Mouse (Mus musculus): Measurements from ENCODE around the gene Bptf. TPM values are rescaled to one million over a fixed set of nuclear protein-coding genes. Genes with fewer than 3 reads are reported as not detected.
A peak's percentile ranks its signal among the peaks of the same experiment; 100 is the strongest.

Bptf gene
- polyA plus RNA-seq, 1 experiment from 2014 or later, result 34.8 TPM

- 92% methylated on average over 5 of the region's 5 CpGs for WGBS
- Histone ChIP-seq H3K4me1 (ENCODE audit: control insufficient read depth, insufficient read depth, low read length) (no peaks in the 10 kb centered on the region), H3K4me3 (ENCODE audit: low read depth, low read length) (no peak overlapping the region), H3K9me3 (ENCODE audit: control insufficient read depth, low read length) (no peaks in the 10 kb centered on the region), H3K27ac (replicated peaks; ENCODE audit: low read depth, low read length) (no peak overlapping the region), H3K9ac (ENCODE audit: low read depth, low read length) (no peak overlapping the region), H3K27me3 (replicated peaks; ENCODE audit: control insufficient read depth, insufficient read depth, low read length) (no peaks in the 10 kb centered on the region), H3K4me2 (ENCODE audit: low read depth, low read length) (no peak overlapping the region), H3K36me3 (ENCODE audit: control insufficient read depth, insufficient read depth, low read length) (peaks cover 92% of the 10 kb centered on the region)
- DNase-seq (ENCODE audit: low spot score) (no peak), ATAC-seq (ENCODE audit: low read depth) (no peak)
These were observed 92.5 kb downstream of the Bptf start for GRCm38 (mm10) chr11:107039417-107039816.

DNA sequence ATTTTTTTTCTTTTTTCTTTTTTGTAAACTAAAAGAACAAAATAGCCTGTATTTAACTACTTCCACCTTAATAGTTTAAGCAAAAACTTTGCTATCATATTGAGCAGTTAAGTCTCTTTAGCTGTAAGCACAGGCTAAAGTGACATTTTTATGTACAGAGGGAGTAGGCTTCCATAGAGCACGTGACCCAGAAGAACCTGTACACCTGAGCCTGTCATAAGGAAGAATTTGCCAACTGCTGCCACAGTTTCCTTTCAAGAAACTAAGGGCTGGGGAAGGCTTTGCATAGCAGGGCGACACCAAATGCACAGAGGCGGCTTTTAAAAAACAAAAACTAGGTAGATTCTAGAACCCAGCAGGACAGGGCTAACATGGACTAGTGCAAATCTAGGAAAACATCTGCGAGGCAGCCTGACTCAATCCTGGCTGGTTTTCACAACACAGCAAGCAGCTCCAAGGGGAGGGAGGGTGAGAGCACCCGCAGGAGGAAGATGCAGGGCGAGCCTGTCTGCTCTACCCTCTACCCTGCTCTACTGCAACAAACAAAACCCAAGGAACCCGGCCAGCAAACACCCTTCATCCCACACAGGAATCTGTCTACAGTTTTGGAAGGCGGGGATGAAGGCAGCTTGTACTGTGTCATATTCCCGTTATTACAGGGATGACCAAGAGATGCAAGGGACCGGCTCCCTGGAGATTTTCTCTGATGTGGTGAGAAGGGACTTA is 97.7 kb downstream of the Bptf start:
- Histone ChIP-seq H3K4me1 (ENCODE audit: control insufficient read depth, insufficient read depth, low read length) (0 out of 2 replicates have a peak, but pooled peaks cover 2% of the 10 kb centered on the region), H3K27ac (replicated peaks; ENCODE audit: low read depth, low read length) (no peak overlapping the region), H3K4me2 (ENCODE audit: low read depth, low read length) (no peak overlapping the region), H3K27me3 (replicated peaks; ENCODE audit: control insufficient read depth, insufficient read depth, low read length) (no peaks in the 10 kb centered on the region), H3K4me3 (ENCODE audit: low read depth, low read length) (no peak overlapping the region), H3K9me3 (ENCODE audit: control insufficient read depth, low read length) (no peaks in the 10 kb centered on the region), H3K36me3 (ENCODE audit: control insufficient read depth, insufficient read depth, low read length) (peaks cover 47% of the 10 kb centered on the region), H3K9ac (ENCODE audit: low read depth, low read length) (no peak overlapping the region)
- ATAC-seq (ENCODE audit: low read depth), result no peak
- WGBS, result 84% methylated on average over 10 of the region's 10 CpGs
- no peak for DNase-seq (ENCODE audit: low spot score)

DNA sequence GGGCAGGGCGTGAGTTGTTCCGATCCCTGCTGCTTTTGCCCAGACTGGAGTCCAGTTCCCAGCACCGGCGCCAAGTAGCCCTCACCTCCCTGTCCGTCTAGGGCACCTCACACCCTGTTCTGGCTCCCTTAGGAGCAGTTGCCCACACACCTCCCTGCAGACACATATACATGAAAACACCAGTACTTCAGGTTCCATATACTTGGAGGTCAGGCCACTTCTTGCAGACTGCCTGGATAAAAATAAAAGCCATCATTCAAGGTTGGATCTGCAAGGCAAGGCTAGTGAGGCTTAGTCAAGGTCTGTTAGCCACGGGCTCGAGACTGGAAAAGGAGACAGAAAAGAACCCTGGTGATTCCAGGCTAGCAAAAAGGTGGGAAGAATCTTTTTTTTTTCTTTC is 100.3 kb downstream of the Bptf start:
- H3K4me1 ChIP-seq (ENCODE audit: control insufficient read depth, insufficient read depth, low read length), result peaks cover 5% of the 10 kb centered on the region; the same call in 1 of the 2 replicates
- WGBS, result 40% methylated on average over 7 of the region's 7 CpGs
- no peak for ATAC-seq (ENCODE audit: low read depth)

GRCm38 (mm10) chr11:107029536-107029935 is 102.4 kb downstream of the Bptf start:
- Histone ChIP-seq H3K27ac (replicated peaks; ENCODE audit: low read depth, low read length) (no peak overlapping the region), H3K4me1 (ENCODE audit: control insufficient read depth, insufficient read depth, low read length) (peaks cover 17% of the 10 kb centered on the region), H3K4me3 (ENCODE audit: low read depth, low read length) (no peak overlapping the region), H3K9ac (ENCODE audit: low read depth, low read length) (no peak overlapping the region), H3K27me3 (replicated peaks; ENCODE audit: control insufficient read depth, insufficient read depth, low read length) (peaks cover 6% of the 10 kb centered on the region), H3K36me3 (ENCODE audit: control insufficient read depth, insufficient read depth, low read length) (0 out of 2 replicates have a peak, but pooled peaks cover 1% of the 10 kb centered on the region), H3K4me2 (ENCODE audit: low read depth, low read length) (no peak overlapping the region), H3K9me3 (ENCODE audit: control insufficient read depth, low read length) (no peaks in the 10 kb centered on the region)
- no peak for DNase-seq (ENCODE audit: low spot score)
- WGBS, result 51% methylated on average over 19 of the region's 19 CpGs
- ATAC-seq (ENCODE audit: low read depth), result no peak

More for the DNA sequence above, 100.3 kb downstream of the Bptf start:
- H3K27me3 ChIP-seq (replicated peaks; ENCODE audit: control insufficient read depth, insufficient read depth, low read length), result peaks cover 1% of the 10 kb centered on the region
- no peak overlapping the region; the same call in 1 of the 2 replicates for H3K9ac ChIP-seq (ENCODE audit: low read depth, low read length)
- H3K4me3 ChIP-seq (ENCODE audit: low read depth, low read length), result no peak overlapping the region
- no peak overlapping the region for H3K4me2 ChIP-seq (ENCODE audit: low read depth, low read length)
- peaks cover 21% of the 10 kb centered on the region; the same call in 1 of the 2 replicates for H3K36me3 ChIP-seq (ENCODE audit: control insufficient read depth, insufficient read depth, low read length)
- no peaks in the 10 kb centered on the region for H3K9me3 ChIP-seq (ENCODE audit: control insufficient read depth, low read length)
- no peak for DNase-seq (ENCODE audit: low spot score)
- H3K27ac ChIP-seq (replicated peaks; ENCODE audit: low read depth, low read length), result no peak overlapping the region

- no peaks in the 10 kb centered on the region for H3K9me3 ChIP-seq (ENCODE audit: control insufficient read depth, low read length)
- no peaks in the 10 kb centered on the region for H3K36me3 ChIP-seq (ENCODE audit: control insufficient read depth, insufficient read depth, low read length)
- no peak for DNase-seq (ENCODE audit: low spot score)
- H3K27ac ChIP-seq (replicated peaks; ENCODE audit: low read depth, low read length), result no peak overlapping the region
- no peak for ATAC-seq (ENCODE audit: low read depth)
- H3K9ac ChIP-seq (ENCODE audit: low read depth, low read length), result peak overlapping the region; percentile 74
- peak overlapping the region; percentile 69 for H3K4me3 ChIP-seq (ENCODE audit: low read depth, low read length)
- WGBS, result 59% methylated on average over 6 of the region's 6 CpGs
- peaks cover 21% of the 10 kb centered on the region for H3K4me1 ChIP-seq (ENCODE audit: control insufficient read depth, insufficient read depth, low read length)
- H3K27me3 ChIP-seq (replicated peaks; ENCODE audit: control insufficient read depth, insufficient read depth, low read length), result peaks cover 6% of the 10 kb centered on the region
- peak overlapping the region; percentile 96 for H3K4me2 ChIP-seq (ENCODE audit: low read depth, low read length)
These were observed 103.2 kb downstream of the Bptf start for GRCm38 (mm10) chr11:107028754-107029153.

DNA sequence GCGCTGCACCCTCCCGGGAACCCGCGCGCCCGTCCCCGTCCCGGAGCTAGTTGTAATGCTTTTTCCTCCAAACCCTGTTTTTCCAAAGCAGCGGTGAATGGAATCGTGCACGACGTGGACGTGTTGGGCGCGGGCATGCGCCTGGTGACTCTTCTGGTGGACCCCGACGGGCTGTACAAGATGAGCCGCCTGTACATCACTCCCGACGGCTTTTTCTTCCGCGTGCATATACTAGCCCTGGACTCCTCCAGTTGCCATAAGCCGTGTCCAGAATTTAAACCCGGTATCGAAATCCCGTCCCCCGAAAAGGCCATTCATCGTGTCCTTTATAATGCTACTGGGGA is 103.7 kb downstream of the Bptf start:
- no peaks in the 10 kb centered on the region for H3K9me3 ChIP-seq (ENCODE audit: control insufficient read depth, low read length)
- peak; percentile 42 for ATAC-seq (ENCODE audit: low read depth)
- H3K4me2 ChIP-seq (ENCODE audit: low read depth, low read length), result peak overlapping the region; percentile 96
- H3K27ac ChIP-seq (replicated peaks; ENCODE audit: low read depth, low read length), result peak overlapping the region; percentile 61; the same call in 1 of the 2 replicates
- peaks cover 21% of the 10 kb centered on the region for H3K4me1 ChIP-seq (ENCODE audit: control insufficient read depth, insufficient read depth, low read length)
- DNase-seq (ENCODE audit: low spot score), result no peak
- 2% methylated on average over 19 of the region's 29 CpGs for WGBS
- H3K9ac ChIP-seq (ENCODE audit: low read depth, low read length), result peak overlapping the region; percentile 74
- peak overlapping the region; percentile 69 for H3K4me3 ChIP-seq (ENCODE audit: low read depth, low read length)
- H3K27me3 ChIP-seq (replicated peaks; ENCODE audit: control insufficient read depth, insufficient read depth, low read length), result peaks cover 6% of the 10 kb centered on the region
- no peaks in the 10 kb centered on the region for H3K36me3 ChIP-seq (ENCODE audit: control insufficient read depth, insufficient read depth, low read length)

- WGBS, result 1% methylated on average over 33 of the region's 107 CpGs
- H3K9me3 ChIP-seq (ENCODE audit: control insufficient read depth, low read length), result no peaks in the 10 kb centered on the region
- ATAC-seq (ENCODE audit: low read depth), result peak; percentile 90
These were observed 104.3 kb downstream of the Bptf start for GRCm38 (mm10) chr11:107027431-107028274.

GRCm38 (mm10) chr11:107026554-107027430 is 105.1 kb downstream of the Bptf start:
- ATAC-seq (ENCODE audit: low read depth) (no peak), DNase-seq (ENCODE audit: low spot score) (peak; percentile 87)
- peak overlapping the region; percentile 96 for H3K4me2 ChIP-seq (ENCODE audit: low read depth, low read length)
- no peak overlapping the region for H3K27ac ChIP-seq (replicated peaks; ENCODE audit: low read depth, low read length)
- no peaks in the 10 kb centered on the region for H3K9me3 ChIP-seq (ENCODE audit: control insufficient read depth, low read length)
- 7% methylated on average over 12 of the region's 12 CpGs for WGBS
- H3K27me3 ChIP-seq (replicated peaks; ENCODE audit: control insufficient read depth, insufficient read depth, low read length), result peaks cover 6% of the 10 kb centered on the region
- peaks cover 21% of the 10 kb centered on the region for H3K4me1 ChIP-seq (ENCODE audit: control insufficient read depth, insufficient read depth, low read length)
- H3K9ac ChIP-seq (ENCODE audit: low read depth, low read length), result peak overlapping the region; percentile 74; the same call in 1 of the 2 replicates
- H3K4me3 ChIP-seq (ENCODE audit: low read depth, low read length), result peak overlapping the region; percentile 69
- no peaks in the 10 kb centered on the region for H3K36me3 ChIP-seq (ENCODE audit: control insufficient read depth, insufficient read depth, low read length)

More at GRCm38 (mm10) chr11:107027431-107028274, 104.3 kb downstream of the Bptf start:
- H3K36me3 ChIP-seq (ENCODE audit: control insufficient read depth, insufficient read depth, low read length), result no peaks in the 10 kb centered on the region
- H3K4me1 ChIP-seq (ENCODE audit: control insufficient read depth, insufficient read depth, low read length), result peaks cover 21% of the 10 kb centered on the region
- peak overlapping the region; percentile 61 for H3K27ac ChIP-seq (replicated peaks; ENCODE audit: low read depth, low read length)
- H3K4me3 ChIP-seq (ENCODE audit: low read depth, low read length), result peak overlapping the region; percentile 69
- peak; percentile 94 for DNase-seq (ENCODE audit: low spot score)
- H3K27me3 ChIP-seq (replicated peaks; ENCODE audit: control insufficient read depth, insufficient read depth, low read length), result peaks cover 6% of the 10 kb centered on the region
- peak overlapping the region; percentile 96 for H3K4me2 ChIP-seq (ENCODE audit: low read depth, low read length)
- peak overlapping the region; percentile 74 for H3K9ac ChIP-seq (ENCODE audit: low read depth, low read length)

All from embryonic facial prominence, embryonic 14.5 days (tissue).